Mouse (Mus musculus): ENCODE results near the gene Nt5c.
"Not testable (repeated sequence)": the region's sequence is repeated elsewhere in the genome, so short reads cannot be mapped to it uniquely, and the experiment has no call there.

Nt5c gene

DNA sequence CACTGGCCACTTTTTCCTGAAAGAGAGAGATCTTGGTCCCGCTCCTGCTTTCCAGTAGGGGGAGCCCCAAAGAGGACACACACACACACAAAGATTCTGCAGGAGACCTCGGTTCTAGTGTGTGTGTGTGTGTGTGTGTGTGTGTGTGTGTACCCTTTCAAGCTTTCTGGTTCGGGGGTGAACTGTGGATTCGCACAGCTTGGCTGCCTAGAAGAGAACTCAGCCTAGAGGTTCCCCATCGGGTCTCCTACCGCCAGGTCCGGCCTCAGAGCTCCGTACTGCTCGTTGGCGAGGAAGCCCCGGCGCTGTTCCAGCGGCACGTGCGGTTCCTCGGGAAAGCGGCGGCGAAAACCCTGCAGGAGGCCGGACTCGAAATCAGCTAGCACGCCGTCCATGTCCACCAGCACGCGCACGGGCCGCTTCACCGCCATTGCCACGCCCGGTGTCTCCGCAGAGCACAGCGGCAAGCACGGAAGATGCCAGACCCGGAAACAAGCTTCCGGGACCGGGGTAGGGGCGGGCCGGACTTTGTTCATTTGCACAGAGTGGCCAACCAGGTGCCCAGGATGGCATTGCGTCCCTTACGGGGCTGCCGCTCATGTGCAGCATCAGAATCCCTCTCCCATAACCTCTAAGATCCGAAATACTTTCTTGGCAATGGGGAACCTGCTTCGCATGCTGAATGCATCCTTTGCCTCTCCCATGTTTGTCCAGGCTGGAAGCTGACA, at the start of gene Nt5c:
TSS of gene Nt5c (minus strand) at position 507 of the 728 bp plus-strand sequence.
- DNase-seq (ENCODE audit: low spot score in 2 of 2): peak; percentile 80 to 83

DNA sequence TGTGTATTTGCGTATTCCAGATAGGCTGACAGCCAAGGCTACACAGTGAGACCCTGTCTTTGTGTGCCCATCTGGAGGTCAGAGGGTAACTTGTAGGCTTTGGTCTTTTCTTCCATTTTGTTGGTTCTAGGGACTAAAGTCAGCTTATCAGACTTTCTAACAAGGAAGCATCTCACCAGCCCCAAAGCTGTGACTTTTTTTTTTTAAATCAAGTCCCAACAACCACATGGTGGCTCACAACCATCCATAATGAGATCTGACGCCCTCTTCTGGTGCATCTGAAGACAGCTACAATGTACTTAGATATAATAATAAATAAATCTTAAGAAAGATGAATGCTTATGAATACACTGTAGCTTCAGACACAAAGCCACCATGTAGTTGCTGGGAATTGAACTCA, 46.4 kb upstream of the Nt5c start:
- peak; percentile 35 to 46 for DNase-seq (ENCODE audit: low spot score in 2 of 2)

DNA sequence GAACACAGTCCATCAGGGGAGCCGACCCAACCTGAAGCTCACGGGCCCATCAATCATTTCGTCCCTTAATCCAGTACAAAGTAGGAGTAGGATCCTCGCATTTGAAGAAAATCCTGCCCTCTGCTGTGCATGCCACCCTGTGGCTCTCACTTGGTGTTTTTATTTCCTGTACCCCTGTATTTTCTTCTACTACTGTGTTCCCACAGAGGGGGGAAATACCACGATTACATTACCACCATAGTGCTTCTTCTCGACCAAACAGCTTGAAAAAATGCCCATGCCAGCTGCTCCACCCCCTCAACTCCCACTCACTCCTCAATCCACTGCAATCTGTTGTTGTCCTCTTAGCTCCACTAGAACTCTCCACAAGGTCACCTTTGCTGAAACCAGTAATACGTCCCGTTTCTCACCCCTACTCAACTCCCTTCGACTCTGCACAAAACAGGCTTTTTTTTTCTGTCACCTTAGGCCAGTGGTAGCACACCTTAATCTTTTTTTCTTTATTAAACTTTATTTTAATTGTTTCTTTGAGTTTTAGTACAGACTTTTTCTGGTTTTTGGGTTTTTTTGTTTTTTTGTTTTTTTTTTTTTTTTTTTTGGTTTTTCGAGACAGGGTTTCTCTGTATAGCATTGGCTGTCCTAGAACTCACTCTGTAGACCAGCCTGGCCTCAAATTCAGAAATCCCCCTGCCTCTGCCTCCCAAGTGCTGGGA, 45.4 kb upstream of the Nt5c start:
- DNase-seq (ENCODE audit: low spot score in 2 of 2): peak; percentile 23 to 27

DNA sequence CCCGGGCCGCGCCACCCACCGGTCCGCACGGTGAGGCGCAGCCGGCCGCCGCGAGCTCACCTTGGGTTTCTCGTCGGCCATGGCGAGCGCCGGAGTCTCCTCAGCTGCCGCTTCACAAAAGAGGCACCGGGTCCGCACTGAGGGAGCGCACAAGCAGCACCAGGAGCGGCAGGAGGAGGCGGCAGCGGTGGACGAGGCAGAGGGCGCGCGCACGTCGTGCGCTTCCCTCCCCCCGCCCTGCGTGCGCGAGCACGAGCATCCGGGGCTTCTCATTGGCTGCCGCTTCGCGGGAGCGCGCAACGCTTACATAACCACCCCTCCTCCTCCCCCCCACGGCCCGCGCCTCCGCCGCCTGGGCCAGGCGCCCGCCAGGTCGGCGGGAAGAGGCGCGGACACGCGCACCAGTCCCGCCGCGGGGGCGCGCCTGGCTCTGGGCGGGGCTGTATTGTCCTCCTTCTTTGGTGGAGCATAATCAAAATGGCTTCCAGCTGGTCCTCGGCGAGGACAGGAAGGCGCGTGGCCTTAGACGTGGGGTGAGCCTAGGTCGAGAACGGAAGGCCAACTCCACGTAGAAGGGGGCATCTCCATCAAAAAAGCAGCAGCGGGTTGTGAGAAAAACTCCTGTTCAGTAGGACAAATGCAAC, 44.5 kb upstream of the Nt5c start, which contains the start of gene Sumo2:
TSS of gene Sumo2 (minus strand) at position 239 of the 644 bp plus-strand sequence.
- DNase-seq (ENCODE audit: low spot score in 2 of 2): peak; percentile 97 to 99

DNA sequence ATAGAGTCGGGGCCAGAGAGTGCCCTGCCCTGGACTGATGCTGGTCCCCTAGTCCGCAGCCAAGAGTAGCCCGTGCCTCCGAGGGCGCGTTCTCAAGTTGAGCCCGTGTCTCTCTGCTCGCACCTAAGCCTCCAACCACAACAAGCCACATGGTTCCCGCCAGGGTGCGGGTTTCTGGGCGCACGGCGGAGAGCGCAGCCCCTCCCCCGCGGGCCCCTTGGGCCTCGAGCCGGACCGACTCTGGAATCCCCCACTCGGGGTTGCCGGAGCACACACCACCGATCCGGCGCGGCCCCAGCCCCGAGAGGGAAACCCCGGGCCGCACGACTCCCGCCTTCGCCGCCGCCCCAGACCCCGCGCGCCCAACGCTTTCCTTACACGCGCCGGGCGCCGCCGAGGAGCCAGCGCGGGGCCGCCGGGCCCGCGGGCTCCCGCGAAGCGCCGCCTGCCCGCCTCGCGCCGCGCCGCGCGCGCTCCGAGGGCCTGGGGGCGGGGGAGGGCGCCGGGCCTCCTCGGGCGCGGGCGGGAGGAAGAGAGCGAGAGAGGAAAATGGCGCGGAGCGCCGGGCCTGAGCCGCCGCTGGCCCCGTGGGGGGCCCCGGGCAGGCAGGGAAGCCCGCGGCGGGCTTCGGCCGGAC, 43.9 kb upstream of the Nt5c start:
- DNase-seq (ENCODE audit: low spot score in 2 of 2): peak; percentile 75 to 77

DNA sequence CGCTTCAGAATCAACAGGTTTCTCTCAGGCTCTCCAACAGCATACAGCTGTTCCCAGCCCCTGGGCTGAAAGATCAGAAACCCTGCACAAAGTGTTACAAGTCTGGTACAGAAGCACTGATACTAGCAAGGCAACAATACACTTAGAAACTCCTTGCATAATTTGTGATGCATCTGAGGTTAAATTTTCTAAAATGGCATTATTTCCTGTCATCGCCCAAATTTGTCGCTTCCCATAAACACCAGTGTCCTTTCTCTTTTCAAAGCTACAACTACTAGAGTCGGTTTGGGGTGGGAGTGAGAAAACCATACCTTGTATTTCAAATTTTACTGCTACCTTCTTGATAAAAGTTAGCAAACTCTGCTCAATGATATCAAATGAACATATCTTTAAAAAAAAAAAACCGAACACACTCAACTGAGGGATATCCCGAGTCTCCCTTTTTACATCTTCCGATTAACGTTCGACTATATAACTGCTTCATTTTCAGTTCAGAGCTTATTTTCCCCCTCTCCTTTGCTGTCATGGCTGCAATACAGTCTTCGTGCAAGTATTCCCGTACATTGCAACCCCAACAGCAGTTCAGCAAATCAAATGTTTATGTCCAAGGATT, 43.2 kb upstream of the Nt5c start:
- peak in 1 of 2 experiments; percentile 21 for DNase-seq (ENCODE audit: low spot score in 2 of 2)

DNA sequence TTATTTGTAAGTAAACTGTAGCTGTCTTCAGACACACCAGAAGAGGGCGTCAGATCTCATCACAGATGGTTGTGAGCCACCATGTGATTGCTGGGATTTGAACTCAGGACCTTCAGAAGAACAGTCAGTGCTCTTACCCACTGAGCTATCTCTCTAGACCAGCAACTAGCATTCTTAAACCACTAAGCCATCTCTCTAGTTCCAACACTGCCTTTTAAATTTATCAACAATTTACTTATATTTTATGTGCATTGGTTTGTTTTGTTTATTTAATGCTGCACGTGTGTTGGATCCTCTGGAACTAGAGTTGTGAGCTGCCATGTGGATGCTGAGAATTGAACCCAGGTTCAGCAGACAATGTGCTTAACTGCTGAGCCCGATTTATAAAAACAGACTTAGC, 34.8 kb upstream of the Nt5c start:
- DNase-seq (ENCODE audit: low spot score in 2 of 2): not testable (repeated sequence)

DNA sequence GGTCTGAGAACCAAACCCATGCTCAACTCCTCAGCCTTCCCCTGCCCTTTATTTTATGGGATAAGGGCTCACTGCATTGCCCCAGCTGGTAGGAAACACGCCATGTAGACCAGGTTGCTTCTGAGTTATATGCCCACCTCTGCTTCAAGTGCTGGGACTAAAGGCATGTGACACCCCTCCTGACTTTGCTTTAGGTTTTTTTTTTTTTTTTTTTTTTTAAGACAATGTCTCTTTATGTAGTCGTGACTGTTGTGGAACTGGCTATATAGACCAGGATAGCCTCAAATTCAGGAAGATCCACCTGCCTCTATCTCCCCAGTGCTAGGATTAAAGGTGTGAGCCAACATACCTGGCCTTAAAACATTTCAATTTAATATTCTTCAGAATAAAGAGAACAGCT, 31.0 kb upstream of the Nt5c start:
- no peak for DNase-seq (ENCODE audit: low spot score in 2 of 2)

DNA sequence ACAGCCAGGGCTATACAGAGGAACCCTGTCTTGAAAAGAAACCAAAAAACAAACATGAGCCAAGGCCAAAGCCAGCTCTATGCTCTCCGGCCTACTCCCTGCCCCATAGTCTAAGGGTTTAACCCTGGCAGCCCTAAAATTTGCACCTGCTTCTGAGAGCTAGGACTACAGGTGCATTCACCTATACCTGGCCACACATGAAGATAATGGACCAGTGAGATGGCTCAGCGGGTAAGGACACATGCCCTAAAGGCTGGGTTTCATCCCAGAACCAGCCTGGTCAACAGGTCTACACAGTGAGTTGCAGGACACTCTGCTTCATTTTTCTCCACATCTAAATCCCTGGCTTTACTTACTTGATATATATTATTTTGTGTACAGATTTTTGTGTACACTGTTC, 30.6 kb upstream of the Nt5c start:
- no peak for DNase-seq (ENCODE audit: low spot score in 2 of 2)

DNA sequence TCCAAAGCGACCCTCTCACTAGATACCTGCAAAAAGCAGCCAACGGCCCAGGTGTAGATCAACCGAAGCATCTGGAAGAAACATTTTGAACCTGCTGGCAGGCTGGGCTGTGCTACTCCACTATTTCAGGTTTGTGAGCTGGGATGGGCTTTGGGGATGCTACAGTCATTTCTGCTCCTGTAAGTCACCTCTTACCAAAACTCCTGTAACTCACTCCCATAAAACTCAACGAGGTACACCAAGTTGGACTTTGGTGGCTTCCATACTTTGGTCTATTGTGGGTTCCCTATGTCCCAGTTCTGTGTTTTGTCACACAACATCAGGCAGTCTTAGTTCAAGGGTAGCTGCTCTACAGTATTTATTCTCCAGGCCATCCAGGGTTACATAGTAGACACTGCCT, 29.4 kb upstream of the Nt5c start:
- no peak for DNase-seq (ENCODE audit: low spot score in 2 of 2)

DNA sequence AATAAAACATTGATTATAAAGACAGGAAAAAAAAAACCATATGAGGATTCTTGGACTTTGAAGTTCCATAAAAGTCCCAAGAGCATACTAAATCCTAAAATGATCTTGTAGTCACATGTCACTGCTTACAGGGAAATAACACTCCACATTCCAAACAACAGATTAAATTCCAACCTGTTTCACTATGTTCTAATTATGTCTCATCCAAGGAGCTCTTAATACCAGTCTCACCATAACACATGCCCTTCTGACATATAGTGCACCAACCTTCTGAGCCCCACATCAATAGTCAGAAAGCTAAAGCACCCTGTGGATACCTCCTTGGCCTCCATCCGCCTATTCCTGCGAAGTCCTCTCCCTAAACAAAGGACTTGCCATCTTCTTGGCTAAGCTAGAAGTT, 28.6 kb upstream of the Nt5c start:
- no peak for DNase-seq (ENCODE audit: low spot score in 2 of 2)

DNA sequence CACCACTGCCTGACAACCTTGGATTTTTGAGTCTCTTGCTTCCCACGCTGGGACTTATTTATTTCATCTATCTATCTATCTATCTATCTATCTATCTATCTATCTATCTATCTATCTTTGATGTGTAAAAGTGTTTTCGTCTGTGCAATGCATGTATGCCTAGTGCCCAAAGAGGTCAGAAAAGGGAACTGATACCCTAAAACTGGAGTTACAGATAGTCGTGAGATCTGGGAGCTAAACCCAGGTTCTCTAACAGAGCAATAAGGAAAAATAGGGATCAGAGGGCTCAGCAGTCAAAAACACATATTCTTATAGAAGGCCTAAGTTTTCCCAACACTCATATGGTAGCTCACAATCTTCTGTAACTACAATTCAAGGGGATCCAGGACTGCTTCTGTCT, 27.9 kb upstream of the Nt5c start:
- no peak for DNase-seq (ENCODE audit: low spot score in 2 of 2)

DNA sequence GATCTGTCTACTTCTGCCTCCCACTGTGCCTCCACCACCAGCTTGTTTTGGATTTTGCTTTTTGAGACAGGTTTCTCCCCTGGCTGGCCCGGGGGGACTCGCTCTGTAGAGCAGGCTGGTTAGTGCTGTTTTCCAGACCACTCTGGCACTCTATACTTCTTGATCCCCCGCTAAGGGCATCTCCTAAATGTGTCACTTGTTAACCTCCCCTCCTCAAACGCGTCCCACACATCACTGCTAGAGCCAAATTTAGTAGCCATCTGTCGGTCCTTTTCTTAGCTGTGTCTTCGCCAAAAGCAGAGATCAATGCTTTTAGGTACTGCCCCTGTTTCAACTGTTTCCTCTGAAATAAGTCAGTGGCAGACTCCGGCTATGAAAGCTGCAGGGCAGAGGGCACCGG, 27.0 kb upstream of the Nt5c start:
- no peak for DNase-seq (ENCODE audit: low spot score in 2 of 2)

DNA sequence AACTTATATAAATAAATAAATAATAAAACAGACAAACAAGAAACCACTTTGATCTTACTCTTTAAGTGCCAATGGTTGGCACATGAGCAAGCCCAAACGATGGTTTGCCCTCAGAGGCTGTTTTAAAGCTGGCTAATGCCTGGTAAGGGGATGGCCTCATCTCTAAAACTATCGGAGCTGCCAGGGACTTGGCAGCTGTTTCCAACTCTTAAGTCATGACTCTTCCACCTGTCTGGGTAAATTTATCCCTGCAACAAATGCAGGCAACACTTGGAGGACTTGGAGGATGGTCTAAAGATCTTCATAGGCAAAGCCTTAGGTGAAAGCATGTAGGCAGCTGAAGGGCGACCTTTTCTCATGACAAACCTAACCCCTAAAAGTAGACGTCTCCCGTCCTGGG, 25.3 kb upstream of the Nt5c start:
- DNase-seq (ENCODE audit: low spot score in 2 of 2): no peak

DNA sequence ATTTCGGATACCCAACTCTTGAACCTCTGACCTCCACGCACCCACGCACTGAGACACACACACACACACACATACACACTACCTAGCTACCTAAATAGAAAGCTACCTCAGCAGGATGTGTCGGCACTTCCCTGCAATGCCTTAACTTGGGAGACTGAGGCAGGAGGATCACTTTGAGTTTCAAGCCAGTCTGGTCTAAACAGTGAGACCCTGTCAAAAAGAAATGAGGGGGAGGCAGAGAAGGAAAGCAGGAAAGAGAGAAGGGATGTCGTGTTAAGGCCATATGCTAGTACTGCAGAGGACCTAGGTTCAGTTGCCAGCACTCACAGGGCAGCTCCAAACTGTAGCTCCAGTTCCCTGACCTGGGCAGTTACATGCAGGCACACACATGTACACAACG, 23.4 kb upstream of the Nt5c start:
- no peak for DNase-seq (ENCODE audit: low spot score in 2 of 2)

DNA sequence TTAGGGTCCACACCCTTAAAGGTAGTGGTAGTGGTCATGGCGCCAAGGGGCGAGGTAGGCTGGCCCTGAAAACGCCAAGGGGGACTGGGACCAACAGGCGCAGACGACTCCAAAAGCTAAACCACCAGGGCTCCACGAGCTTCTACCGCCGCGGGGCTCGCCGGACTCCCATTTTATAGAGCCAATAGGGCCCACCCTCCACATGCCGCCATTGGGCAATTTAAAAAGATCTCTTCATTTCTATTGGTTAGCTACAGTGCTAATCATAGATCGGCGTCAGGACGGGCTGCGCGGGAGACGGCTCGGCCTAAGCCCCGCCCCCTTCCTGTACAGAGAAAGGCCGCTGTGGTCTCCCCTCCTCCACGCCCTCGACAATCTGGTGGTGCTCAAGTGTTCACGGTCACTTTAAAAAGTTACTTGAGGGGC, 22.6 kb upstream of the Nt5c start, which contains the start of gene Jpt1:
TSS of gene Jpt1 (minus strand) at position 150 of the 426 bp plus-strand sequence.
- DNase-seq (ENCODE audit: low spot score in 2 of 2): peak; percentile 98 to 99

DNA sequence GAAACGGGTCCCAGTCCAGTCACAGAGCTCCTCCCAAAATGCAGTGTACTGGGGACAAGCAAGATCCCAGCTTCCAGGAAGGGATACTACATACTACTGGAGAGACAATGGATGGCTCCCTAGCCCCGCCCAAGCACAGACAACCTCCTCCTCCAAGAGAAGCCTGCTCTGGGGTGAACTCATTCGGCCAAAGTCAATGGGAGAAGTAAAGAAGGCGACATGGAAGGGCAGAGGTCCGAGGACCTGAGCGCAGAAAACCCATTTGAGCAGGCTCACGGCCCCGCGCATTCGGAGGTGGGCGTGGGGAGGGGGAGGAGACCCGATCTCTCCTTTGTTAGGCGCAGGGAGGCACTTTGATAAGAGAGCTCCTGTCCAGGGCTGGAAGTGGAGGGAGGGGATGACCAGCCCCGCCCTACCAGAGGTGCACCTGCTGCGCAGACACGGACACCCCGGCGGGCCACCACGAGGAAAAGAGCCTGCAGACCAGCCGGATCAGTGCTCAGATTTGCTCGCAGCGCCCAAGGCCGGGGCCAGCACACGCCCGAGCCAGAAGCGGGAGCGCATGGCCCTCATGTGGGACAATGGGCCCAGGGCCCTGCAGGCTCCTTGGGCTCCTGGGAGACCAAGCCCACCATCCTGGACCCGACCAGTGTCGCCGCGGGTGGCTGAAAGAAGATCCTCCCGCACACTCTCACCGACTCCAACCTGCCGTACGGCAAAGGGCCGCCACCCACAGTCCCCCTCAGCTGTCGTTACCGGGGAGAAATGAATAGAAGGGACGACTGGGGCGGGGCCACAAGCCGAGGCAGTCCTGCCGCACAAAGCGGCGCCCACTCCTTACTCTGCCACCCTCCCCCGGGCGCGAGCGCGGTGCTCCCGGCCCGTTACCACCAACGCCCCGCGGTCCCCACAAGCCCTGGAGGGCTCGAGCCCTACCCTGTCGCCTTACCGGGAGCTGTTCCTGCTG, 21.9 kb upstream of the Nt5c start:
- peak; percentile 21 to 30 for DNase-seq (ENCODE audit: low spot score in 2 of 2)

DNA sequence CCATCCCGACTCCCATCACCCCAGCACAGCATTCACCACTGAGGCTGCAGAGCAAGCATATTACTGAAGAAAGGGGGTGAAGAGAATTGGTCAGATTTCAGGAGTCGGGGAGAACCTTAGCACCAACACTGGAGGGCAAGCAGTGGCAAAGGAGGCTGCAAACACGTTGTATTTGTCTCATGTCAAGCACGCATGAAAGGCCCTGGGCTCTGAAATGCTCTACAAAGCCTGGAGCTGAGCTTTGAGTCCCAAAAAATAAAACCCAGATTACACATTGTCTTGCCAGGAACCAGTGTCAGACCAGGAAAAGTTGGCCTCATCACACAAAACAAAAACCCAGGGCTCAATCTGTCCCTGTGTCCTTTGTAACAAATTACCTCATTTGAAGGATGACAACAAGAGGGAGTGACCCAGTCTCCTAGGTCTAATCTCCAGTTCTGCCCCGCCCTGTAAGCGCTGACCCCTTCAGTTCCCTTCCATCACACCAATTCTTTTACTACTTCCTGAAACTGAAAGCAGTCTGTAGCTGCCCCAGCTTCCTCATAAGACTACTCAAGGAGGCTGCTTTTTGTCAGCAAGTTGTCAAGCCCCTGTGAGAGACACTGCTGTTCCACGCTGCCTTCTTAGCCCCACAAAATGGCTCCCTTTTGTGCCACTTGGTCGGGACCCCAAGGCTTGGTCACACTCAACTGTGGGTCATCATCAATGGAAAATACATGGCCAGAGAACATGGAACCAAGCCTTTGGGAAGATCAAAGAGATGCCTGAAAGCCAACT, 20.9 kb upstream of the Nt5c start:
- peak; percentile 67 to 68 for DNase-seq (ENCODE audit: low spot score in 2 of 2)

DNA sequence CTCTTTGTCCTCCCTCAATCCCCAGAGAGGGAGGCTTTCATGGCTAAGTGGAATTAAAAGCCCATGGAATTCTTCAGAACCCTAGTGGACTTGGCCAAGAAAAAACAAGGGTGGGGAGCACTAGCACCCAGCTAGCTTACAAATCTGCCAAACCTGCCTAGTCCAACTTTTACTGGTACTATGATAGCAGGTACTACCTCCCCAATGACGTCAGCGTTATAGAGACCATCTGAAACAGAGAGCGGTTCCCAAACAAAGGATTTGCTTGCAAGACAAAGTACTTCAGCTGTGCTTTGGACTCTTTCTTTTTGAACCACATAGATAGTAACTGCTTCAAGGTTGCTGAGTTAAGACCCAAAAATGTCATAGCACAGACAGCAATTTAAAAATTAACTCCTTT, 20.3 kb upstream of the Nt5c start:
- DNase-seq (ENCODE audit: low spot score in 2 of 2): no peak

DNA sequence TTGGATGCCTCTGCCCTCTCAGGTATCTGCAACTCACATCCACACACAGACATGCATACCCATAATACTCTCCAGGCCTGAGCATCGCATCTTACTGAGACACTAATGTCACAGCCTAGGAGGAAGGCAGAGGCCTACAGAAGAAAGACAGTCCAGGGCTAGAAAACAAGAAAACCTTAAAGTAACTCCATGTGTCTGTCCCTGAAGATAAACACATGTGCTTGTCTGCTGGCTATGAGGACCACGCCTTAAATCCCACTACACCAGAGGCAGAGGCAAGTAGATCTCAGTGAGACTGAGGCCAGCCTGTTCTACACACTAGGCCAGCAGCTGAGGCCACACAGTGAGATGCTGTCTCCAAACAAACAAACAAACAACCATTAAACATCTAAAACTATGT, 19.5 kb upstream of the Nt5c start:
- no peak for DNase-seq (ENCODE audit: low spot score in 2 of 2)

All from natural killer cell, adult 2 months (primary cell).